Mouse (Mus musculus) brain, embryonic 14.5 days (tissue): ENCODE results near the gene Cep170.

Source experiments
- CTCF ChIP-seq: fragments of 200-500 bp; IDR thresholded peaks from 2 replicates; pipeline ENCODE4 v1.5.1; 2012; ENCODE audit warnings: inconsistent platforms, mild to moderate bottlenecking, moderate library complexity, borderline replicate concordance; ENCODE audit not compliant: insufficient read depth, insufficient read length; ENCODE audit errors: extremely low read depth
- POLR2A ChIP-seq: fragments of 200-500 bp; IDR thresholded peaks from 2 replicates; pipeline ENCODE4 v1.6.1; 2012; ENCODE audit warnings: mild to moderate bottlenecking, inconsistent platforms, borderline replicate concordance; ENCODE audit not compliant: poor library complexity, insufficient read depth, insufficient read length, severe bottlenecking; ENCODE audit errors: extremely low read depth

GRCm38 (mm10) chr1:176861981-176862644 is 48.2 kb upstream of the Cep170 start:
- TF ChIP-seq CTCF (peak; percentile 65; the same call in 1 of the 2 replicates), POLR2A (no peak)
